Mouse (Mus musculus) ovary, adult 2 months (tissue): ENCODE measurements around the gene 5730522E02Rik. TPM values are rescaled to one million over a fixed set of nuclear protein-coding genes. Genes with fewer than 3 reads are reported as not detected.

ENCODE experiments used
- polyA plus RNA-seq: library from polyadenylated mRNA; depleted of rRNA; stranded (reverse); fragments of >200 nt; gene quantifications from 2 replicates; pipeline ENCODE4 v1.2.3, GENCODE M21; 2012; rRNA removed

5730522E02Rik gene
- 0.47 TPM in 1 of 2 replicates, not detected in the other for polyA plus RNA-seq

GRCm38 (mm10) chr11:26210582-26211180 lies at the start of gene 5730522E02Rik:
TSS of gene 5730522E02Rik (minus strand) at chr11:26210763.

Other genes with a start within 250 kb of the 5730522E02Rik start
- gene Fancl, start 175.4 kb upstream of the 5730522E02Rik start, polyA plus RNA-seq: 0.68 and 0.97 TPM in 2 replicates